Mouse (Mus musculus): Measurements from ENCODE around the gene Cabp7.

Cabp7 gene

GRCm38 (mm10) chr11:4704072-4704964 is 42.3 kb downstream of the Cabp7 start, which contains the start of the genes Uqcr10 and Zmat5:
Gene Uqcr10, minus strand, starts transcription at chr11:4704342.
Gene Zmat5, plus strand, starts transcription at chr11:4704678.
- in situ Hi-C loops (cut with MseI, MboI): no loop called here

- in situ Hi-C loops (cut with MseI, MboI): no loop called here
Observed at GRCm38 (mm10) chr11:4703688-4704071, 42.9 kb downstream of the Cabp7 start.

GRCm38 (mm10) chr11:4700726-4701125 is 45.9 kb downstream of the Cabp7 start:
- in situ Hi-C loops (cut with MseI, MboI): no loop called here

- in situ Hi-C loops (cut with MseI, MboI): no loop called here
Observed at GRCm38 (mm10) chr11:4697043-4697983, 49.3 kb downstream of the Cabp7 start.

GRCm38 (mm10) chr11:4692162-4692561 is 54.4 kb downstream of the Cabp7 start:
- in situ Hi-C loops (cut with MseI, MboI): no loop called here

GRCm38 (mm10) chr11:4691213-4691612 is 55.4 kb downstream of the Cabp7 start:
- in situ Hi-C loops (cut with MseI, MboI): no loop called here

- in situ Hi-C loops (cut with MseI, MboI): no loop called here
Observed at GRCm38 (mm10) chr11:4690353-4690752, 56.2 kb downstream of the Cabp7 start.

GRCm38 (mm10) chr11:4688632-4689380 is 57.8 kb downstream of the Cabp7 start:
- in situ Hi-C loops (cut with MseI, MboI): no loop called here

GRCm38 (mm10) chr11:4687874-4688273 is 58.7 kb downstream of the Cabp7 start:
- in situ Hi-C loops (cut with MseI, MboI): no loop called here

GRCm38 (mm10) chr11:4687027-4687426 is 59.6 kb downstream of the Cabp7 start:
- in situ Hi-C loops (cut with MseI, MboI): no loop called here

Measured in mouse trophoblast stem cell (cell line).